Mouse (Mus musculus) midbrain, embryonic 10.5 days (tissue): ENCODE results near the gene Rps26. TPM values are rescaled to one million over a fixed set of nuclear protein-coding genes. Genes with fewer than 3 reads are reported as not detected.
A peak's percentile ranks its signal among the peaks of the same experiment; 100 is the strongest.
"Not testable (repeated sequence)": the region's sequence is repeated elsewhere in the genome, so short reads cannot be mapped to it uniquely, and the experiment has no call there.

Experiments used
- DNase-seq: peaks from one replicate; pipeline ENCODE4 v3.0.0-alpha.2; 2017; ENCODE audit warnings: low spot score
- H3K27ac ChIP-seq: fragments of 300-500 bp; sonication (generic); replicated peaks from 2 replicates; pipeline ENCODE4 v1.5.1; 2016; ENCODE audit warnings: mild to moderate bottlenecking
- H3K27me3 ChIP-seq: fragments of 300-500 bp; sonication (generic); 2 replicates; pipeline ENCODE4 v1.6.1; 2016; ENCODE audit warnings: low read depth, mild to moderate bottlenecking; ENCODE audit not compliant: poor library complexity, severe bottlenecking
- H3K36me3 ChIP-seq: fragments of 300-500 bp; sonication (generic); 2 replicates; pipeline ENCODE4 v1.6.1; 2016; ENCODE audit warnings: mild to moderate bottlenecking, moderate library complexity
- H3K4me1 ChIP-seq: fragments of 300-500 bp; sonication (generic); 2 replicates; pipeline ENCODE4 v1.6.1; 2016
- H3K4me3 ChIP-seq: fragments of 300-500 bp; sonication (generic); 2 replicates; pipeline ENCODE4 v1.5.1; 2016; ENCODE audit warnings: mild to moderate bottlenecking, moderate library complexity
- H3K9me3 ChIP-seq: fragments of 300-500 bp; sonication (generic); replicated peaks from 2 replicates; pipeline ENCODE4 v1.6.1; 2016; ENCODE audit warnings: mild to moderate bottlenecking
- WGBS: fragments of 180-500 bp; shearing (Covaris S2); methylation state at CpG from one replicate; pipeline ENCODE4 v1.1.7; 2016; 5-methylcytosine and 5-hydroxymethylcytosine counted together
- polyA plus RNA-seq: library from polyadenylated mRNA; unstranded; fragments of >200 nt; fragmentation: Nextera tagmentation; extraction: Ambion mirVana; gene quantifications from 2 replicates; pipeline ENCODE4 v1.2.1, GENCODE M21; 2016

Gene Rps26
- polyA plus RNA-seq, 1 experiment from 2014 or later: 529 TPM

GRCm38 (mm10) chr10:128615798-128616448 is 10.6 kb downstream of the Rps26 start:
- not testable (repeated sequence) for H3K9me3 ChIP-seq, H3K27ac ChIP-seq, H3K4me3 ChIP-seq, H3K36me3 ChIP-seq, H3K27me3 ChIP-seq, DNase-seq, H3K4me1 ChIP-seq
- 84% methylated on average over 6 of the region's 7 CpGs for WGBS

DNA sequence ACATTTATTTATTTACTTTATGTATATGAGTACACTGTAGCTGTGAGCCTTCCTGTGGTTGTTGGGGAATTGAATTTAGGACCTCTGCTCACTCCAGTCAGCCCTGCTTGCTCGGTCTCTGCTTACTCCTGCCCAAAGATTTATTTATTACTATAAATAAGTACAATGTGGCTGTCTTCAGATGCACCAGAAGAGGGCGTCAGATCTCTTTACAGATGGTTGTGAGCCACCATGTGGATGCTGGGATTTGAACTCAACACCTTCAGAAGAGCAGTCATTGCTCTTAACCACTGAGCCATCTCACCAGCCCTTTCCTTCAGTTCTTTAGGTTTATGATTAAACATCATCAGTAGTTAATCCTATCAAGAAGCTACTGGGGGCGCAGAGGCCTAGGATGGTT is 11.6 kb downstream of the Rps26 start:
- Histone ChIP-seq H3K27ac (no peak overlapping the region), H3K4me1 (0 out of 2 replicates have a peak, but pooled peaks cover 4% of the 10 kb centered on the region), H3K36me3 (no peaks in the 10 kb centered on the region), H3K9me3 (no peaks in the 10 kb centered on the region), H3K4me3 (no peak overlapping the region), H3K27me3 (no peaks in the 10 kb centered on the region)
- DNase-seq: no peak
- 64% methylated on average over 3 of the region's 3 CpGs for WGBS

- H3K27me3 ChIP-seq, H3K36me3 ChIP-seq, H3K27ac ChIP-seq, DNase-seq, H3K4me1 ChIP-seq, H3K9me3 ChIP-seq, H3K4me3 ChIP-seq: not testable (repeated sequence)
- WGBS: 76% methylated on average over 4 of the region's 4 CpGs
Measured at GRCm38 (mm10) chr10:128613820-128614219, 12.7 kb downstream of the Rps26 start.

GRCm38 (mm10) chr10:128613154-128613440 is 13.4 kb downstream of the Rps26 start:
- no peak overlapping the region; the same call in 1 of the 2 replicates for H3K4me3 ChIP-seq

DNA sequence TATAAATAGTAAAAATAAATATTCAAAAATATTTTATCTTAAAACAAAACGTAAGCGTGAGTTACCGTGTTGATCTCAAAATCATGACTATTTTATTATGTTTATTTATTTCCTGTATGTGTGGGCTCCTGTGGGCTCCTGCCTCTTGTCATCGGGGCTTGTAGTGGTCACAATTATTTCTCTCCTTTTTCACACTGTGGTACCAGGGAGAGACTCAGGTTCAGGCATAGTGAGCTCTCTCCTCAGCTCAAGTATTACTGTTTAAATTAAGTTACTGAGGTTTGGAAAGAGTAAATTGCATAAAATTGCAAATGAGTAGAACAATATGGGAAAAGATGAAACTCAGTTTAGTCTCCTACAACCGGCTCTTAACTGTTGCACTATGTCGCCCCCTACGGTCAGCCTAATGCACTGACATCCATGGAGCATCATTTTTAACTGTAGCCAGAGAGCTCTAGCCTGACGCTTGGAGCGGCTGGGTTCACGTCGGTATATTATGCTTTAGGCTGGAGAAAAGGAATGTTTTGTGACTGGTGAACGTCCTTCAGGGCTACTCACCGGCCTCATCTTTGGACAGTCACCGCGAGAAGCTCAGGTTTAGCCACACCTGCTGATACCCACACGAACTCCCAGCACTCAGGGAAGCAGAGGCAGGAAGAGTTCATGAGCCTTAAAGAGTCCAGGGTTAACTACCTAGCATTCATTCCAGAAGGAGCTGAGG is 14.0 kb downstream of the Rps26 start:
- 0 out of 2 replicates have a peak, but pooled peaks cover 4% of the 10 kb centered on the region for H3K4me1 ChIP-seq
- H3K36me3 ChIP-seq: no peaks in the 10 kb centered on the region
- no peaks in the 10 kb centered on the region for H3K9me3 ChIP-seq
- peak; percentile 72 for DNase-seq
- no peak overlapping the region for H3K27ac ChIP-seq
- no peaks in the 10 kb centered on the region for H3K27me3 ChIP-seq
- WGBS: 16% methylated on average over 16 of the region's 16 CpGs
- peak overlapping the region; percentile 2; the same call in 1 of the 2 replicates for H3K4me3 ChIP-seq

More at GRCm38 (mm10) chr10:128613154-128613440, 13.4 kb downstream of the Rps26 start:
- WGBS: 42% methylated on average over 6 of the region's 6 CpGs
- 0 out of 2 replicates have a peak, but pooled peaks cover 4% of the 10 kb centered on the region for H3K4me1 ChIP-seq
- H3K9me3 ChIP-seq: no peaks in the 10 kb centered on the region
- no peak overlapping the region for H3K27ac ChIP-seq
- no peaks in the 10 kb centered on the region for H3K27me3 ChIP-seq
- no peaks in the 10 kb centered on the region for H3K36me3 ChIP-seq
- DNase-seq: no peak

- 41% methylated on average over 2 of the region's 2 CpGs for WGBS
- no peaks in the 10 kb centered on the region for H3K27me3 ChIP-seq
- H3K4me1 ChIP-seq: no peaks in the 10 kb centered on the region
- no peaks in the 10 kb centered on the region for H3K9me3 ChIP-seq
- no peaks in the 10 kb centered on the region for H3K36me3 ChIP-seq
- no peak for DNase-seq
- H3K4me3 ChIP-seq: no peak overlapping the region
- no peak overlapping the region for H3K27ac ChIP-seq
Measured at GRCm38 (mm10) chr10:128606483-128606882, 20.1 kb downstream of the Rps26 start.

DNA sequence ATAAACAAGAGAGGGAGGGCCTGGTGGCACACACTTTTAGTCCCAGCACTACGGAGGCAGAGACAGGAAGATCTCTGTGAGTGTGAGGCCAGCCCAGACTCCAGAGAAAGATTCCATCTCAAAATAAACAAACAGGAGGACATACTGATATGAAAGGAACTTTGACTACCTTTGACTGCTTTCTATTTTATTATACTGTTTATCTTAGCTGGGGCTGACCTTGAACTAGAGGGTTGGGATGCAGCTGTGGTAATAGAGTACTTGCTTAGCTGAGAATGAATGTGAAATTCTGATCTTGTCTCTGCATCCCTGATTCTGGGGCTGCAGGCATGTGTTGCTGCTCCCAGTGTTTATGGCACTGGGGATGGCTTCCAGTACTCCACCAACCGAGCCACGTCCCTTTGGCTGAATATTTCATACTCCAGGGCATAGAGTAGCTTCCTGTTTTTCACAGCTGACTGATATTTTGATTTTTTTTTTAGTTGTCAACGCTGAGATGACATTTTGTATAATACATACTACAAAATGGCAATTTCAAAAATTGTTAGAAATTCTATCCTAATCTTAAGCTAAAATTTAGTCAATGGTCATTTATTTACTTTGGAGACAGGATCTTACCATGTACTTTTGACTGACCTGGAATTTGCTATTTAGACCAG is 23.9 kb downstream of the Rps26 start:
- H3K9me3 ChIP-seq: no peaks in the 10 kb centered on the region
- no peaks in the 10 kb centered on the region for H3K27me3 ChIP-seq
- no peak for DNase-seq
- H3K27ac ChIP-seq: no peak overlapping the region
- H3K36me3 ChIP-seq: no peaks in the 10 kb centered on the region
- 92% methylated on average over 4 of the region's 4 CpGs for WGBS
- no peaks in the 10 kb centered on the region for H3K4me1 ChIP-seq
- no peak overlapping the region for H3K4me3 ChIP-seq

DNA sequence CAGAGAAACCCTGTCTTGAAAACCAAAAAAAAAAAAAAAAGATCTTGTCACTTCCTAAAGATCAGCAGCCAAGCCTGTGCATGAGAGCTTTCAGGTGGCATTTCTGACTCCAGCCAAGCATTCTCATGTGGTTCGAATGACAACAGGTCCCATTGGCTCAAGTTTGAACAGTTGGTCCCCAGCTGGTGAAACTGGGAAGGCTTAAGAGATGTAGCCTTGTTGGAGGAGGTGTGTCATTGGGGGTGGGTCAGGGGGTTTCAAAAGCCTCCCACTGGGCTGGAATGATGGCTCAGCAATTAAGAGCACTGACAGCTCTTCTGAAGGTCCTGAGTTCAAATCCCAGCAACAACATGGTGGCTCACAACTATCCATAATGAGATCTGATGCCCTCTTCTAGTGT is 25.0 kb downstream of the Rps26 start:
- H3K27me3 ChIP-seq: no peaks in the 10 kb centered on the region
- H3K36me3 ChIP-seq: no peaks in the 10 kb centered on the region
- H3K9me3 ChIP-seq: no peaks in the 10 kb centered on the region
- 79% methylated on average over 1 of the region's 1 CpGs for WGBS
- H3K27ac ChIP-seq: no peak overlapping the region
- no peak overlapping the region for H3K4me3 ChIP-seq
- no peaks in the 10 kb centered on the region for H3K4me1 ChIP-seq
- DNase-seq: no peak

DNA sequence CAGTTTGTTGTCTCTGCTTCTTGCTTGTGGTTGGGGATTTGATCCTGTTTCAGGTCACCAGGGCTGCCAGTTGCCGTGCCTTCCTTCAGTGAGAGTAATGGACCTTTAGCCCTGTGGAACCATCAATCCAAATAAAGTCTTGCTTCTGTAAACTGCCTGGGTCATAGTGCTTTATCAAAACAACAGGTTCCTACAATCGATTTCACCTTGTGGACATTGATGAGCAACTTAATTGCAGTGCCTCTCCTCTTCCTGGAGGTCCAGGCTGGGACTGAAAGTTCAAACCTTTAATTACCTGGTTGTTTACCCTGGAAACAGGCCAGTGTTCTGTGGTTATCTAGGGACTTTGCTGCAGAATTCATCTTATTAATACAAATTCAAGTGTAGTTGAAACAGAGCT is 28.1 kb downstream of the Rps26 start:
- H3K27me3 ChIP-seq: no peaks in the 10 kb centered on the region
- 87% methylated on average over 2 of the region's 2 CpGs for WGBS
- no peak for DNase-seq
- no peaks in the 10 kb centered on the region for H3K36me3 ChIP-seq
- H3K9me3 ChIP-seq: no peaks in the 10 kb centered on the region
- no peak overlapping the region for H3K4me3 ChIP-seq
- H3K27ac ChIP-seq: no peak overlapping the region
- H3K4me1 ChIP-seq: no peaks in the 10 kb centered on the region

DNA sequence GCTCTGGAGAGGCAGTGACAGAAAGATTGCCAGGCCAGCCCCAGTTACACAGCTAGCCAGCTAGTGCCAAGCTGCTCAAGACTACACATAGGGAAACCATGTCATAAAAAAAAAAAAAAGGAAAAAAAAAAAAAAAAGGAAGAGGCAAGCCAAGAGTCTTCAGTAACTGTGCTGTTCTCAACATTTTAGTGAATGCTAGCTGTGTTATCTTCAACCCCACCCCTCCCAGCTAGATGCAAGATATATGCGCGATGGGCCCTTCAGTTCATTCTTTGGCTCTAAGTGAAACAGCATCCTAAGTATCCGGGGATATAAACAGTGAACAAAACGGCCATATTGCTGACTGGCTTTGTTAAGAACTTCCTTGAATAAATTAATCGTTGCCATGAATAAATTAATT is 33.8 kb downstream of the Rps26 start:
- no peak for DNase-seq
- Histone ChIP-seq H3K4me3 (no peak overlapping the region), H3K36me3 (no peaks in the 10 kb centered on the region), H3K9me3 (no peaks in the 10 kb centered on the region), H3K4me1 (peaks cover 19% of the 10 kb centered on the region), H3K27ac (no peak overlapping the region), H3K27me3 (peaks cover 21% of the 10 kb centered on the region)
- WGBS: 80% methylated on average over 5 of the region's 5 CpGs

DNA sequence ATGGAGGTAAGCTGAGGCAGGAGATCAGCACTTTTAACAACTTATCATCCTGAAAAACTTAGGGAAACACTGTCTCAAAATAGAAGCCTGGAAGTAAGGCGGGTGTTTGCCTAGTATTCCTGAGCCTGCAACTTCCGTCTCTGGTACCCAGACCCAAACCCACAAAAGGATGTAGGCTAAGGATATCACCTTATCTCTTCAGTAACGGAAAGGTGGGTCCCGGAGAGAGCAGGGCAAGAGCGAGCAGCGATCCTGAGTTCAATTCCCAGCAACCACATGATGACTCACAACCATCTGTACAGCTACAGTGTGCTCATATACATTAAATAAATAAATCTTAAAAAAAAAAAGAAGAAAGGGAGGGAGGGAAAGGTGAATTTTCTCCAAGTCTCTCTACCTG is 35.1 kb downstream of the Rps26 start:
- Histone ChIP-seq H3K27me3 (peaks cover 34% of the 10 kb centered on the region), H3K9me3 (no peaks in the 10 kb centered on the region), H3K36me3 (no peaks in the 10 kb centered on the region), H3K4me3 (no peak overlapping the region), H3K27ac (no peak overlapping the region), H3K4me1 (peaks cover 26% of the 10 kb centered on the region)
- 86% methylated on average over 6 of the region's 6 CpGs for WGBS
- no peak for DNase-seq

DNA sequence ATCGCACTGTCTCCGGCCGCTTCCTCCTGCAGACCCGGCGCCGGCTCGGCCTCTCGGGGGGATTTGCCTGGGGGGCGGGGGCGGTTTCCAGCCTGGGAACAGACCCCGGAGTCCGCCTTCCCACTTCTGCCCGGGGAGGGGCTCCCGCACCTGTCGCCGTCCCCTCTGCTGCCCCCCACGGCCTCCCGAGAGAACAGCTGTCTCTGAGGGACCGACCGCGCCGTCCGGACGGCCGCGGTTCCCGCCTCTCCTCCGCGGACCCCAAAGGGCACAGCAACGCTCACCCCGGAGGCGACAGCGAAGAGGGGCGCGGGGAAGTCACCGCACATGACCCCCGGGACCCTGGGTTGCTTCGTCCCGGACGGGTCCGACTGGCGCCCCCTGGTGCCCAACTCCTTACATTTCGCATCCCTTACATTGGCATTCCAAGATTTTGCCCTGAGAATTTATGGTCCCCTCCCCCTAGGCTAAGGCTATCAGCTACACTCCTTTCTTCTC is 36.3 kb downstream of the Rps26 start:
- WGBS: under 1% methylated on average over 43 of the region's 43 CpGs
- Histone ChIP-seq H3K9me3 (no peaks in the 10 kb centered on the region), H3K27me3 (peaks cover 46% of the 10 kb centered on the region), H3K27ac (peak overlapping the region; percentile 77), H3K4me3 (peak overlapping the region; percentile 78), H3K36me3 (no peaks in the 10 kb centered on the region), H3K4me1 (peaks cover 28% of the 10 kb centered on the region)
- peak; percentile 79 for DNase-seq
